Mouse (Mus musculus): ENCODE results near the gene Anp32e.
"Not testable (repeated sequence)": the region's sequence is repeated elsewhere in the genome, so short reads cannot be mapped to it uniquely, and the experiment has no call there.

Gene Anp32e

DNA sequence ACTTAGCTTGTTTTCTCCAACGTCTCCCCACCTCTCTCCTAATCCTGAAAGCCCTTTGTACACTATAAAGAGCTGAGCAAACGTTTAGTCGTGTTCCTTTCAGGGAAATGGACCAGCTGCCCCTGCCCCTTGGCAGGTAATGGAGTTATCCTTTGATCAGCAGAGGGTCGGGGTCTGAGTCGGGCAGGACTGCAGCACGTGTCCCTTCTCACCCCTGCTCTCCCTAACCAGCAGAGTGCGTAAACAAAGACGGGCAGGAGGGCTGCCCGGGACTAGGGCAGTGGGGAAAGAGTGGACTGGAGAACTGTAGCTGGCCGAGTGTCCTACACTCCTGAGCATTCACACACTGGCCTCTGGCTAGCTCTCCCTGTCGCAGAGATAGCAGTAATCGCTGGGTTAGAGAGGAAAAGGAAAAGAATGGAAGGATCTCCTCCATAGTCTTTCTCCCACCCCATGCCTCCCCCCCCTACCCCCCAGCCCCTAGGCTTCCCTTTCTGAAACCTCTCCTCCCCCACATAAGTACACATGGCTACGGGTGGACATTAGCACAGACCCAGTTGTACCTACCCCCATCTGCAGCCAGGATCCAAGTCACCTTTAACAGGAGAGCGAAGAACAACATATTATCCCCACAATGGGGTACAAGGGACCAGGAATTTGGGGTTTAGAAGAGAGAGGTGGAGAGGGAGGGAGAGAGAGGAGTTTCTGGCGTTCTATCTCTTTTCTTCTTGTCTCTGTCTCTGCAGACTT, 25.1 kb upstream of the Anp32e start:
- no peak for DNase-seq (ENCODE audit: low spot score in 2 of 2)

DNA sequence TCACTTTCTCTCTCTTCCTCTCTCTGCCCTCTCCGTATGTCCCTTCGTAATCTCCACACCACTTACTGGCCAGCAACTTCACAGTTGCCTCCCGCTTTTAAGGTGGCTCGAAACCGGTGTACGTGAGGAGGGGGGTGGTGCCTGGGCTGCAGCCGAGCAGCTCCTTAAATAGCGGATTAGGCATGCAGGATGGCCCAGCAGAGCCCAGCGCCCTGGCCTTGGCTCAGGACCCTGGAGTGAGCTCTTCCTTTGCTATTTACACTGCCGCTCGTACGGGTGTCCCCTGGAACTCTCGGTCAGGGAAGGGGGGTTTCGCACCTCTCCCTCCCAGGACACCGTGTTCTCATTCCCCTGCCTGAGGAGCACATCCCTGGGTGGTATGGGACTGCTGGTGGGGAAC, 24.5 kb upstream of the Anp32e start, which contains the start of gene Car14:
Gene Car14, minus strand, starts transcription at position 124 of the 400 bp plus-strand sequence.
- no peak for DNase-seq (ENCODE audit: low spot score in 2 of 2)

DNA sequence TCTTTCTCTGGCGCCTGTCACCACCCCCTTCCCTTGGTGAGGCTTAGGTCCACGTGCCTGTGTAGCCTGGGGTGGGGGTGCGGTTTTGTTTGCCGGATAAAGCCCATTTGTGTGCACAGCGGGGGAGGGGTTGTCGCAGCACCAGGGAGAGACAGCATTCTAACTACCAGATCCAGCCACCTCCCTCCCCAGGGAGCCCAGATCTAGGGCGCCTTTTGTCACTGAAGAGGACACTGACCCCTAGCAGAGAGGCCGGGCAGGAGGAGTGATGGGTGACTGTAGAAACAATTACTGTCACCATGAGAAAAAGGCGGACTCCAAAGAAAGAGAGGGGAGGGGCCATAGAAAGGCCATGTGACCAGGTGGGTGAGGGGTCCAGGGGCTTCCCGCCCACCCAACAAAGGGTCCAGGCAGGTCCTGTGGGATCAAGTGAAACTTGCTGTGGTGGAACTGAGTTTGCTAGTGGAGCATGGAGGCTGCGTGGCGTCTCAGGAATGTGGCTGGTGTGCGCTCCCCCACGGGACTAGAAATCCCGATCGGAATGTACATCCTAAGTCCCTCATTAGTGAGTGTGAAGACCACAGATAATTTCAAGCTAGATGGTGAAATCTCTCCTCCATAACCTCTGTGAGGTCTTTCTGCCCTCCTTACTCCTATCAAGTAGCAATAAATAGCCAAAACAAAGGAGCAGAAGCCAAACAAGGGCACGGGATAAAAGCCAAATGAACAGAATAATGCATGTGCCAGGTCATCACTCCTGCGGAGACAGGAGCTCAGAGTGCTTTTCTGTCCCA, 23.7 kb upstream of the Anp32e start:
- no peak for DNase-seq (ENCODE audit: low spot score in 2 of 2)

DNA sequence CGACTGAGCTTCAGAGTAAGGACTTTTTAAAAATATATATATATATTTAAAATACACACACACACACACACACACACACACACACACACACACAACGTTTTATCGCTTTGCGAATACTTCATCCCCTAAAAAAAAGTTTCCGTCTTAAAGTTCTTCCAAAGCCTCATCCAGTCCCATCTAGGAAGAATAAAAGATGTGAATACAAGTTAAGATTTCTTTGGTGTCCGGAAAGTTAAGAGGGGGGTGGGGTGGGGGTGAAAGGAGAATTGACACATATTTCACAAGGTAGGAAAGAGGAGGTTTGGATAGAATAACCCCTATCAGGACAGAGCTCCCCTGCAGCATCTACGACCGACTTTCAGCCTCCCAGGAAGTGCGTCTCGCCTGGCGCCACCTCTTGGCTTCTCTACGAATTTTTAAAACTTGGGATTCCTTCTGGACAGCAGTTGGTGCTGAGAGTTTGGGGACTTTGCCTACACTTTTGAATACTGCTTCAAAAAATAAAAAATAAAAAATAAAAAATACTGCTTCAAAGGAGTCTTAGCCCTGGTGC, 23.0 kb upstream of the Anp32e start:
- DNase-seq (ENCODE audit: low spot score in 2 of 2): peak in 1 of 2 experiments; percentile 30

DNA sequence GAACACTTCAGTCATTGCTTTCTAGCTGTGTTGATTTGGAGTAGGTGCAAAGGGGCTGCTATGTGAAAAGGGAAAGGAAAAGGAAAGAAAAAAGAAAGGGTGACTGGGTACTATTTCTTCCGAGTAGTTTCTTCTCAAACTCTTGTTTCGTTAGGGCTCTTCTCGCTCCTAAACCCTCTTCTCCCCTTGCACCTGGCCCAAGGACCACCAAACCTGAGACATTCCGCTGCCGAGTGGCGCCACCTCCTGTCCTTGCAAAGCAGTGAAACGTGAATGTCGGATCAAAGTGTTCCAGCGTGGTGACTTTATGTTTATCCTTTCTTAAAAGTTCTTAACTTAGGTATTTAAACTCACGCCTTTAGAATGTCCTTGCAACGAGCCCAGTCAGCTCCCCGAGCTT, 22.2 kb upstream of the Anp32e start:
- peak; percentile 41 to 78 for DNase-seq (ENCODE audit: low spot score in 2 of 2)

DNA sequence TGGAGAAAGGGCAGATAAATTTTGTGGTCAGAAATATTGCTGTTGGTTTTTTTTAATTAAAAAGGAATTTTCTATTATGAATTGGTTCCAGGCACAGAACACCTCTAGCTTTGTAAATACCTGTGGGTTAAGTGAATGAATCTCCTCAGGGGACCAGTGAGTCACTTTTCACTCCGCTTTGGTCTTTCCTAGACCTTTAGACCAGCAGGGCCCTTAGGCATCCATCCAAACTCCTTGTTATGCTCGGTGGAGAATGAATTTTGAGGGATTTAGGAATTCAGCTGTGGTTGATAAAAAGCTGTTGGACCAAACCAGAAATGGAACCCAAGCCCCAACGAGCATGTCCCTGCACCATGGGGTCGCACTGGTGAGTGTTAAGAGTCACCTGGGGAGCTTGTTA, 21.4 kb upstream of the Anp32e start:
- DNase-seq (ENCODE audit: low spot score in 2 of 2): no peak

DNA sequence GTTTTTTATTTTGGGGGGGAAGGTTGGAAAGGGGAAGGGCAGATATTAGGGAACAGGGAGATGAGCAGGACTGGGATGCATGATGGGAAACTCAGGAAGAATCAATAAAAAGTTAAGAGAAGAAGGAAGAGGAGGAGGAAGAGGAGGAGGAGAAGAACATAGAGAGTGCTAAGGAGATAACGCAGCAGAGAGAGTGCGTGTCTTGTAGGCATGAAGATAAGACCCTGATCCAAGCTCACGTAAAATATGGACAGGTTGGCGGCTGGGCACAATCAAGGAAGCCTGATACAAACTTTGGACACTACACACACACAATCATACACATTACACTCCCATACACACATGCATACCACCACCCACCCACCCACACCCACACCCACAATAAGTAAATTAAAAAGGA, 14.3 kb upstream of the Anp32e start:
- no peak for DNase-seq (ENCODE audit: low spot score in 2 of 2)

DNA sequence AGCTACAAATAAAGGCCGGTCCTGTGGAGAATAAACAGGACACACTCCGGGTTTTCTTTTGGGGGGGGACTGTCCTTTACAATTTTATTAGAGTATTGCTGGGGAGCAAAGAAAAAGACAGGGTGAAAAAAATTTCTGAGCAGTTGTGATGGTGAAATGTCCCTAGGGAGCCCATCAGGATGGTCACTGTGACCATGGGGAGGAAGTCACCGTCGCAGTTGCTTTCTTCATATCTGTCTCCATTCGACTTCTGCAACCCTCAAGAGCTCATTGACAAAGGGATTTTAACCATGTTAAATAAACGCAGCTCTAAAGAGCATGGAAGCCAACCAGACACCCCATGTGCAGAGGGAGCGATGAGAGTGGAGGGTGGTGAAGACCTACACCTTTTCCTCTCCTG, 12.3 kb upstream of the Anp32e start:
- no peak for DNase-seq (ENCODE audit: low spot score in 2 of 2)

DNA sequence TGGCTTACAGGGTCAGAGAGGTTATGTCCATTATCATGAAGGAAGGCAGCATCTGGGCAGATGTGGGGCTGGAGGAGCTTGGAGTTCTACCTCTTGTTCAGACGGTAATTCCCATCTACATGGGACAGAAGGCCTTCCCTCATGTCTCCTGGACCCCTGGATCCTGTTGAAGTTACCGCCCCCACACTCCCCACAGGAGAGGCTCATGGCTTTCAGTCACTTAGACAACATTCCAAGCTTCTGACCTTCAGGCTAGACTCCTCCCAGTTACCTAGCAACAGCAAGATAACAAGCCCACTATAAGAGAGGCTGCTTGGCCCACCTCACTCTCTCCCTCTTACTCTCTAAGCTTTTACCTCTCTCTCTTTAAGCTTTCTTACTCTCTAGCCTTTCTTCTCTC, 8.5 kb upstream of the Anp32e start:
- not testable (repeated sequence) for DNase-seq (ENCODE audit: low spot score in 2 of 2)

DNA sequence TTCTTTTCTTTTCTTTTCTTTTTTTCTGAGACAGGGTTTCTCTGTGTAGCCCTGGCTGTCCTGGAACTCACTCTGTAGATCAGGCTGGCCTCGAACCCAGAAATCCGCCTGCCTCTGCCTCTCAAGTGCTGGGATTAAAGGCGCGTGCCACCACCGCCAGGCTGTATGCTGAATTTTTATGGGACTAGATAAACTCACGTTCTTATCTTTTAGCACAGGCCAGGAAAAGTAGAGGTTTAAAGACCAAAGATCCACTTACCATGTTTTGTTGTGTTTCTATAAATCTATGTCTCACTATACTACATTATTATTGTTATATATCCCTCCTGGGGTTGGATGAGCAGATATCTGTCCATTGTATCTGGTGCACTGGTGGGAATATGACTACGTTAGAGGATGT, 5.6 kb upstream of the Anp32e start:
- DNase-seq (ENCODE audit: low spot score in 2 of 2): not testable (repeated sequence)

DNA sequence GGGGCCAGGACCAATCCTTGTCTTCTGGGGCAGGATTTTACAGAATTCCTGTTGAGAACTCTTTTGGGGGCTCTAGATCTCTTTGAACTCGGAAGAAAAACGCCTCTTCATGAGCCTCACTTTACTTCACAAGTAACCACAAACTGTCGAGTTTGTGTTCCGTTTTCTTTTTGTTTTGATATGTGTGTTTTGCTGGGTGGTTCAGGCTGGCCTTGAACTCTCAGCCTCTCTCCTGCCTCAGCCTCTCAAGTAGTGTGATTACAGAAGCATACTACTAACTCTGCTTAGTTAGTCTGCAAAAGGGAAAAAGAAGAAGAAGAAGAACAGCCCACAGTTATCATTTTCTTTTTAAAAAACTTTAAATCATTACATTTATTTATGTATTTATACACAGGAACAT, 4.9 kb upstream of the Anp32e start:
- no peak for DNase-seq (ENCODE audit: low spot score in 2 of 2)

DNA sequence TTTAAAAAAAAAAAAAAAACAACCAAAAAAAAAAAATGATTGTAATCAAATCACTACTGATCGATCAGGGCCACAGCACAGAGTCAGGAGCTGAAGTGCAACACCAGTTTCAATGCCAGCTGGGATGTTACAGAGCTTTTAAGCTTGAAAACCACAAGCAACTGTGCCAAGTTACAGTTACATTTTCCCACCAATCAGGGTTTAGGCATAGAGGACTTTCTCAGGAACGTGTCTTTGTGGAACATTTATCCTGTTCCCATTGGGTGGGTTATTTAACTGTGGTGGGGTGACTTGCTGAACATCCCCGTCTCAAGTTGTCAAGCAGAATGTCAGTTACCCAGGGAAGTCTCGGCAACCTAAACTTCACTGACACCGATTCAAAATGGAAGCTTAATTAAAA, 4.0 kb upstream of the Anp32e start:
- no peak for DNase-seq (ENCODE audit: low spot score in 2 of 2)

DNA sequence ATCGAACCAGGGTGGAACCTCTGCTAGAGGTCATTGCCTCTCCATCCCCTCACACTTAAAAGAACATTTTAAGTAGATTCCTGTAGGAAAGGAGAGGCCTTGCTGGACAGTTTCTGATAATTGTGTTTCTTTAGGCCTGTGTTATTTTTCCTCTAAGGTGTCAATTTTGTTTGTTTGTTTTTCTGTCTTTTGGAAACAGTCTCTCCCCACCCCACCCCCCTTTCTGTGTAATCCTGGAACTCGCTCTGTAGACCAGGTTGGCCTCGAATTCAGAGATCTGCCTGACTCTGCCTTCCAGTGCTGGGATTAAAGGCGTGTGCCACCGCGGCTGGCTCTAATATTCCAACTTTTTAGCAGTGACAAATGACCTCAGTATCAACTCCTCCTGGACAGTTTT, 787 bp upstream of the Anp32e start:
- DNase-seq (ENCODE audit: low spot score in 2 of 2): no peak

DNA sequence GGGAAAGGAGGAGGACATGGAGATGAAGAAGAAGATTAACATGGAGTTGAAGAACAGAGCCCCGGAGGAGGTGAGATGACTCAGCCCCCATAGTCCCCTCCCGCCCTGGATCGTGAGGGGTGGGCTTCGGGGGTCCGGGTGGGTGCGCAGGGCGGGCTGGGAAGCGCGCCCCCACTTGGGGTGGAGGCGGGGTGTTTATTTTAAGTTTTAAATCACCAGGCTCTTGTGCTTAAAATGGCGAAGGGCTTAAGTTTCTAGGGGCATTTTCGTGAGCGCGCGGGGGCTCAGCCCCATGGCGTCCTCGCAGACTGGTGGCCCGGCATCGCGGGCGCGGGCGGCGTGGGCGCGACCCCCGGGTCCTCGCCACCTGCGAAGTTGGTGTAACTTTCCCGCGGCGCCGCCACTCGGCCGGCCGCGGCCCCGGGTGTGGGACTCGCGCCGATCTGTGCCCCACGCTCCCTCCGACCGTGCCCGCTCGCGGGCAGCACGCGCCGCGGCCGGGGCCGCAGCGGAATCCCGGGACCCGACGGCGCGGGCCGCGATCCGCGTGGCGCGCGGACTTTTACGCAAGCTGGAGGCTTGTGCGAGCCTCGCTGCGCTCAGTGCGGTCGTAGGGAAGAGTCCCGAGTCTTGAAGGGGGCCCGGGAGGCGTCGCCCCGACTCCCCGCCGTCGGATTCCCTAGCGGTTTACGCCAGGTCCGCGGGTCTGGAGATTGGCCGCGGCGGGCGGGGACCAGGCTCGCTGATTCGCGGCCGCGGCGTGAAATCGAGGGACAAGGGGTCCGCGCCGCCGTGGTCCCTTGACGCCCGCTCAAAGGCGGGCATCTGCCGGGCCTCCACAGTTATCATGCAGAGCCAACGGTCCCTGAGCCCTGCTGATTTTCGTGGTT, 780 bp downstream of the Anp32e start:
- peak; percentile 60 to 86 for DNase-seq (ENCODE audit: low spot score in 2 of 2)

DNA sequence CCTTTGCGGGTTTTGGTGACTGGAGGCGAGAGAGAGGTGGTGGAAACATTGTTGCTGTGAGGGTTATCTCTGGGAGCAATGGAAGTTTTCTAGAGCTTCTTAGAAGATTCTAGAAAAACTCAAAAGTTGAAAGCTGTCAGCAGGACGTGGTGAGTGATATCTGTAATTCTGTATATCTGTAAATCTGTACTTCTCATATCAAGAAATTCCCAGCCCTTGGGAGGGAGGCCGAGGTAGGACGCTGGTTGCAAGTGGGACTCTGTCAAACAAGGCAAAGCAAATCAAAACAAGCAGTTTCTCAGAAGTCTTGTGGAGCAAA, 1.4 kb downstream of the Anp32e start:
- no peak for DNase-seq (ENCODE audit: low spot score in 2 of 2)

DNA sequence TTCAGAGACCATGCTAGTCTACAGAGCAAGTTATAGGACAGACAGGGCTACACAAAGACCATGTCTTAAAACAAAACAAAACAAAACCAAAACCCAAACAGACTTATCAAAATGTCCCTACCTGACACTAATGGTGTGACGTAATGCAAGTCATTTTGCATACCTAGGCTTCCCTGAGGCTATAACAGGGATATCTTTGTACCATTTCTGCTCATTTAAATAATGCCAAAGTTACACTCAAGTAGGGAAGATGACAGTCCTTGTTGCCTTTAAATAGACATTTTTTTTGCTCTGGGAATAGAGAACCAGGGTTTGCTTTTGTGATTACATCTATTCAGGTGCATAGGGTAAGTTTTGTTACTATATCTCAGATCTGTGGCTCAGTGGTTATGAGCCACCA, 2.4 kb downstream of the Anp32e start:
- no peak for DNase-seq (ENCODE audit: low spot score in 2 of 2)

DNA sequence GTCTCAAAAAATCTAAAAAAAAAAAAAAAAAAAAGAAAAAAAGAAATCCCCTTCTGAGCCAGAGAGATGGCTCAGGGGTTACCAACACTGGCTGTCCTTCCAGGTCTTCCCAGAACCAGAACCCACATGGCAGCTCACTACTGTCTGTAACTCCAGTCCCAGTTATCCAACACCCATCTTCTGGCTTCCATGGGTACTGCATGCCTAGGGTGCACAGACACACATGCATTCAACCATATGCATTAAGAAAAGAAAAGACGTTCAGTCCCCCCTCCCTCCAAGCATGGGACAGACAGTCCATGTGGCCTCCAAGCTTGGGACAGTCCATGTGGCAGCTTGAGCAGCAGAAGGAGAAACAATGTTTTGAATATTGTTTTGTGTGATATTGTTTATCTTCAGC, 3.1 kb downstream of the Anp32e start:
- DNase-seq (ENCODE audit: low spot score in 2 of 2): no peak

DNA sequence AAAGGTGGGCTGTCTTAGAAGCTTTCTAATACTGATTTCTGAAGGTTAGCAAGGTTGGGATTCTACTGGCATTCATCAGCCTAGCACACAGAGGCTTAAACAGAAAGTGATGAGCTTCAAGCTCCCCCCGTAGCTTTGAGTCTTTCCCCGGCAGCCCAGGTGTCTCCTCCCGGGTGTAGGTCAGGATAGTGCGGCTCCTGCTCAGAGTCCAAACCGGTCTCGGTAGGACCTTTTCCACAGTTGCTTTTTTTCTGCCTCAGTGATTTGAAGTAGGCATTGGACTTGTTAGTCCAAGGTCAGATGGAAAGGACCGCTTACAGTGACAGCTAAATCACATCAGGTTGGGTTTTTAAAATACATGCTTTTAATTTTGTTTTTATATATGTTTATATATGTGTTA, 3.5 kb downstream of the Anp32e start:
- no peak for DNase-seq (ENCODE audit: low spot score in 2 of 2)

DNA sequence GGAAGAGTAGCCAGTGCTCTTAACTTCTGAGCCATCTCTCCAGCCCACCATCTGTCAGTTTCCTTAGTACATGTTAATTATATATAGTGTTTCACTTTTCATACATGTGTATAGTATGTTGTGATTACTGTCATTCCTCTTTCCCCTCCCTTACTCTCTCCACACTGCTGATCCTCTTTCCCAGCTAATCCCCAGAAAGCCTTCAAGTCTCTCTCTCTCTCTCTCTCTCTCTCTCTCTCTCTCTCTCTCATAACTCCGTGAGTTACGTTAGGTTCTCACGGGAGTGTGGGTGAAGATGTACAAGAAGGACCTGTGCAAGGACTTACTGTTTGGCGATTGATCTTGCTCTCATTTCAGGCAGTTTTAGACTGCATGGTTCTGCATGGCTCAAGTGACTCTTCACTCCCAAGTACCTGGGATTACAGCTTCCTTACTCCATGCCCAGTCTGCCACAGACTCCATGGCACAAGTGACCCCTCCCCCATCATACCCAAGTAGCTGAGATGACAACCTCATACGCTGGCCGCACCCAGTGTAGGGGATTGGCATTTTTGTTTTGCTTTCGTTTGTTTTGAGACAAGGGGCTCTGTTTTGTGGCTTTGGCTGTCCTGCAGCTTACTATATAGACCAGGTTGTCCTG, 4.2 kb downstream of the Anp32e start:
- DNase-seq (ENCODE audit: low spot score in 2 of 2): no peak

DNA sequence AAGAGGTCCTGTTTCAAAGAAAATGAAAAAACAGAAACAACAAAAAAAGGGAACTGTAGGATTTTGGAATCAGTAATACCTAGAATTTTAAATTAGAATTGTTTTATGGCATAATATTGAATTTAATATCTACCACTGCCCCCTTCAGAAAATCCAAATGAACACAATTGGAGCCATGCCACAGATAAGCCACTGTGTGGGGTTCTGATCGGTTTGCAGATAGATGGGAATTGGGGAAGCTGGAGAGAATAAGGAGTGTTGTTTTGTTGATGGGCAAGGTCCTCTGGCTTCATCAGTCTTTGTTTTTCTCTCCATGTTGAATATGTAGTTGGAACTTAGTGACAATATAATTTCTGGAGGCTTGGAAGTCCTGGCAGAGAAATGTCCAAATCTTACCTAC, 5.4 kb downstream of the Anp32e start:
- DNase-seq (ENCODE audit: low spot score in 2 of 2): no peak

DNA sequence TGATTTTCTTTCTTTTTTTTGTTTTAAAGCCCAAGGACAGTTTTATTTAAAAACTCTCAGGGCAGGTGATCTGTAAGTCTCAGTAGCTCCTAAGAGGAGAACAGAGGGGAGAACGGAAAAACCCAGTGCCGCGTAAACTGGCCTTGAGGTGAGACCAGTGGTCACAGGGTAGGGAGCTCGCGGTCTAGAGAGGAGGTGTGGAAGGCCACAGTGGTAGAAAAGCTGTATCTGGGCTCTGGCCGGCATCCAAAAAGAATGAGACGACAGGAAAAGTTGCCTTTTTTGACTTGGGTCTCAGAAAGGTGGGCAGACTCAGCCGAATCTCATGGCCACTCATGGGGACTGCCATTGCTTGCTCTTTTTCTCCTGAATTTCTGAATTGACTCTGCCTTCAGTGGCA, 9.2 kb downstream of the Anp32e start:
- no peak for DNase-seq (ENCODE audit: low spot score in 2 of 2)

DNA sequence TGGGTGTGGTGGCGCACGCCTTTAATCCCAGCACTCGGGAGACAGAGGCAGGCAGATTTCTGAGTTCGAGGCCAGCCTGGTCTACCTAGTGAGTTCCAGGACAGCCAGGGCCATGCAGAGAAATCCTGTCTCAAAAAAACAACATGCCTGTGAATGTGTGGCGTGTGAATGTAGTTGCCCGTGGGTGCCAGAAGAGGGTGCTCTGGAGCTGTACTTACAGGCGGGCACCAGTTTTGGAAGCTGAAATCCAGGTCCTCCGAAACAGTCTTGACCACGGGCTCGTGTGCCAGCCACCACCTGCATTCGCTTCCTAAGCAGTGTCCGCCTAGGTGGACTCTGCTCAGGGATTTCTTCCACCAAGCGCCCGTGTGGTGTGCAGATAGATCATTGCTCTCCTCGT, 9.8 kb downstream of the Anp32e start:
- DNase-seq (ENCODE audit: low spot score in 2 of 2): peak; percentile 42 to 73

Data from spleen, postnatal 4 days (tissue).